Mouse (Mus musculus) layer of hippocampus, adult 11-12 months (tissue): ENCODE results near the gene Gm44596.

ENCODE experiments used
- DNase-seq: peaks from one replicate; pipeline ENCODE4 v3.0.0; 2022; ENCODE audit warnings: low spot score

Gene Gm44596

GRCm38 (mm10) chr6:128375192-128375591 lies at the start of gene Gm44596, which contains the start of gene Tex52:
TSS of gene Gm44596 (plus strand) at chr6:128375503.
TSS of gene Tex52 (plus strand) at chr6:128375456.
- DNase-seq: peak; percentile 66

DNA sequence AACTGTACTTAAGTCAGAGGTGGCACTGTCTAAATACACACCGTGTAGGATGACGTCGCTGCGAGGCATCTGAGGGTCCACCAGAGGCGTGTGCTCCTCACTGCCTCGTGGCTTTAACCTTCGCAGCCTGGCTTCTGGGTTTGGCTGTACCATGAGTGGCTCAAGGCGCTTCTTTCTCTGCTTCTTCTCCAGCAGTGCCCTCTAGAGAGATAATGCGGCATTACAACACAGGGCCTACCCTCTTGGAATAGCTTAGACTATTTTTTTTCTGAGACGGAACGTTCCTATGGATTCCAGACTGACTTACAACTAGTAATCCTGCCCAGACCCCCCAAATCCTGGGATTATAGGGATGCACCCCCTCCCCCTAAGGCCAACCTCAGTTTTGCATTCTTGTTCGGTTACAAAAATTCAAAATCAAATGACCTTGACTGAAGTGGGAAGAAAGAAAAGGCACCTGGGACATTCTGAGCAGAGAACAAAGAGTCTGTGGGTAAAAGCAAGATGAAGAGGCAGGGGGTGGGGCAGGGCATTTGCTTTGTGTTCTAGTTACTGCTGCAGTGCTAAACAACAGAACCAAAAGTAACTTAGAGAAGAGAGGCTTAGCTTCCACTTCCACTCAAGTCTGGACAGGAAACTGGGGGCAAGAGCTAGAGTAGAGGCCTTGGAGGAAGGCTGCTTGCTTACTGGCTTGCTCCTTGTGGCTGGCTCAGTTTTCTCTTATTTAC lies 40.7 kb upstream of the Gm44596 start:
- peak; percentile 81 for DNase-seq

DNA sequence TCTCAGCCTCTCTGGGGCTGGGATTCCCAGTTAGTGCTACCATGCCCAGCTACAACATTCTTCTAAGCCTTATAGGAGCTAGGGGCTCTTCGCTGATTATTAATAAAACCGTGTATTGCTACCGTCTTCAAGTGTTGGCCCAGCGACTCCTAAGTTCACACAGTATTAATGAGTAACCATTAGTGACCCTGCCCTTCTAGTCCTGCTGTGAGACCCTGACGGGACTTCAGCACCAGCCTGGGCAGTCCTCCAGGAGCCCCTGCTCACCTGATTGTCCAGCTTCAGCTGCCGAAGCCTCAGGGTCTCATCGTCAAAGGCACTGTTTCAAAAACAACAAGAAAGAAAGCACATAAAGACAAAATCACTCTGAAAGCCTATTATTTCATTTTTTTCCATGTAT lies 37.8 kb upstream of the Gm44596 start:
- DNase-seq: no peak

GRCm38 (mm10) chr6:128338876-128339275 lies 36.4 kb upstream of the Gm44596 start:
- no peak for DNase-seq

DNA sequence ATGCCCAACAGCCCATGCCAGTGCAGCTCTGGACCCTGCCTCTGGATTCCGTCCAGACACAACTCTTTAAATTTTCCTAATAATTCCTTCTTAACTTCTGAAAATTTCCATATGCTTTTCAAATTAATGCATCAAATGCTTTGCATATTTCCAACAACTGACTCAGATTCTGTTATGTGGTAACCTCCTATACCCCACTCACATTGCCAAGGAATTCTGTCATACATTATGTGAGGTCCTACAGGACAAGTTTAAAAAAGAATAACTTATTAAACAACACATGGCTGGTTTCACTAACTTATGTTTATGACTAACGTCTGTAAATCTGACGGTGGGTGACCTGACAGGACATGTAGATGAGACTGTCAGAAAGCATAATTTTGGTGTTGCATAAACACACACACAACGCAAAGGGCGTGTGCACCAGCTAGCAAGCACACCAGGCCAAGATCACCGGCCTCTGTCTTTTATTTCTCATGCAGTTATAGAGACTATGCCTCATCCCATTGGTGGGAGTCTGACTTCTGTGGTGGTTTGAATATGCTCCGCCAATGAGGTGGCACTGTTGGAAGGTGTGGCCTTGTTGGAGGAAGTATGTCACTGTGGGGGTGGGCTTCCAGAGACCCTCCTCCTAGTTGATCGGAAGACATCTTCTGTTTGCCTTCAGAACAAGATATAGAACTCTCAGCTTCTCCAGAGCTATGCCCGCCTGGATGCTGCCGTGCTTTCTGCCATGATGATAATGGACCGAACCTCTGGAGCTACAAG lies 33.2 kb upstream of the Gm44596 start:
- DNase-seq: no peak

GRCm38 (mm10) chr6:128345623-128346022 lies 29.7 kb upstream of the Gm44596 start:
- DNase-seq: no peak

DNA sequence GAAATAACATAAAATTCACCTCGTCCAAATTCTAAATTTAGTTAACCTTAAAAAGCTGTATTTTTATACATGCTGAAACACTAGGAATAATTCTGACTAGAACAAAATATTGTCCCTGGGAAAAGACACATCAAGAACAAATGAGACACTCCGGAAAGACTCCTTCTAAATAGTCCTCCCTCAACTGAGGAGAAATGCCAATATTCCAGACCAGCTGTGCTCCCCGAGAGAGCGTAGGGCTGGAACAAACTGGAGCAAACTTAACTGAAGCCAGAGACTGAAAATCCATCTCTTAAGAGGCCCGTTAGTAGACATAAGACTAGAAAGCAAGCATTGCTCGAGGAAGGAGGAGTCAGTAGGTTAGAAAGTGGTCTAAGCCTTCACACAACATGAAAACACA lies 28.5 kb upstream of the Gm44596 start:
- no peak for DNase-seq

- DNase-seq: peak; percentile 57
These were observed 25.6 kb upstream of the Gm44596 start for GRCm38 (mm10) chr6:128349711-128350110.

- no peak for DNase-seq
These were observed 21.2 kb upstream of the Gm44596 start for GRCm38 (mm10) chr6:128354140-128354539.

DNA sequence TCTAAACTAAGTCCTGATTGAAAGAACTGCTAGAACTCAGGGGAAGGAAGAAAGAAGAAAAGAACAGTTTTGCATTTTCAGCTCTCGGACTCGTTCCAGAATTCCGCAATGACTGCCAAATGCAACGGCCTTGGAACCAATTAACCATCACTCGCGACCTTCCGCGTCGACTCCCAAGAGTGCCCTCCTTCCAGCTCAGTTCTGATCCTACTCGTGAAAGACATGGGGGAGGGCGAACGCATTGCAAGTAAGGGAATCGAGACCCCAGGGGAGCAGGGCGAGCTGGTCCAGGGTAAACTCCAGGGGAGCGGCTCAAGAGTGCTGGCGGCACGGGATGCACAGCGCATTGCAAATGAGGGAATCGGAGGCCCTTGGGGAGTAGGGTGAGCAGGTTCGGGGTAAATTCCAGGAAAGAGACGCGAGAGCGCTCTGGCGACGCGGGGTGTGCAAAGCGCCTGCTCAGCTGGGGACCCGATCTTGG lies 20.1 kb upstream of the Gm44596 start:
- DNase-seq: peak; percentile 62

DNA sequence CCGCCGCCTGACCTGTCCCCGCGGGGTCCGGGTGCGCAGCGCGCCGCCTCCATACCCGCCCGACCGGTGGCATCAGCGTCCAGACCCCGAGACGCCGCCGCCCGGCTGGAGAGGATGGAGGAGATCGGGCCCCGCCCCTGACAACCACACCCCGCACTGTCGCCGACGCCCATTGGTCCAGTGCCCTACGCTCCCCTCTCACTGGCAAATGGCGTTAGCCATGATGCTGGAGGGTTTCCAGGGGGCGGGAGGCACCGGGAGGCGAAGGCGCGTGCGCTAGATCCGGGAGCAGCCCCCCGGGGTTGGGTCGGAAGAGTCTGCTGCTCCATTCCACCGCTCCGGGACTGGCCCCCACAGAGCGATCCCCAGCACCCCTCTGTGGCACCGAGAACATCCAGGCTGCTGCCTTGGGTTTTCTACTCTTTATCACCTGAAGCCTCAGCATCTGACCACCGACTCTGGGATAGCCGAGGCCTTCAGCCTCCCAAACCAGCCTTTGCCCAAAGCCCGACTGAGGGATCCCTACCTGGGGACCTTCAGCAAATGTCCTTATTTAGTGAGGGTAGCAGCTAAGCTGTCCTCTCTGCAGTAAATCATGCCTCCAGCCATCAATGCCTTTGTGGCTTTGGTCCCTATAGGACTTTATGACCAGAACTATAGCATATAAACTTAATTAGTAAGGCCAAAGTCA lies 19.4 kb upstream of the Gm44596 start, which contains the start of gene Tulp3:
TSS of gene Tulp3 (minus strand) at position 126 of the 691 bp plus-strand sequence.
- DNase-seq: peak; percentile 97

DNA sequence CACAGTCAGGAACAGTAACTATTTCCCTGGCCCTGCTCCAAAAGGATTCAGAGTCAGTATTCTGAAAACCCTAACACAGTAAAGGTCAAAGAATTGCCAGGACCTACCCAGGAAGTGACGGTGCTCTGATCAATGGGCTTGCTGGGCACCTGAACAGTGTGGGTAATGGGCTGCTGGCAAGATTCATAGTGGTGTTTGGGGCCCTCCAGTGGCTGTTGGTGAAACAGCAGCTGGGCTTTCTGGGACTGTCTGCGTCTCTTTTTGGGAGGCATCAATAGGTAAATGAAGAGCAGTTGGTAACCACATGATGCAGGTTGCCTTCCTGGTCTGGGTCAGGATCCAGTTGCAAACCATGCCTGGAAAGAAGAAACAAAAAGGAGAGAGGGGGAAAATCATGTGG lies 16.3 kb upstream of the Gm44596 start:
- peak; percentile 83 for DNase-seq

DNA sequence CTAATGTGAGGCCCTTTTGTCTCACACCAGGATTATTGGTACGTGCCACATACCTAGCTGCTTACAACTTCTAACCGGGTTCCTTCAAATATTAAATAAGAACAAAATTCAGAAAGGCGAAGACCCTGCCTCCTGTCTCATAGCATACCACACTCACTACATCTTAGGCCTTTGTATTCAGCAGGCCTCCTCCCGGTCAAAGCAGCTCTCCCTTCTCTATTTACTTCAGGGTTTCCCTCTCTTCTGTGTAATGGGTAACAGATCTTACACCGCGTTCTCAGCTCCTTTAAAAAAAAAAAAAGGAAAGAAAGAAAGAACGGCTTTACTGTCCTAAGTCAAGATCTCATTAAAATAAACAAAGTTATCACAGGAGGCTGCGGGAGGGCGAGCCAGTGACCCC lies 13.4 kb upstream of the Gm44596 start:
- DNase-seq: no peak

GRCm38 (mm10) chr6:128362381-128363006 lies 12.8 kb upstream of the Gm44596 start, which contains the start of the genes Rhno1 and Foxm1:
TSS of gene Rhno1 (minus strand) at chr6:128362911.
TSS of gene Foxm1 (plus strand) at chr6:128362967.
- peak; percentile 80 for DNase-seq

DNA sequence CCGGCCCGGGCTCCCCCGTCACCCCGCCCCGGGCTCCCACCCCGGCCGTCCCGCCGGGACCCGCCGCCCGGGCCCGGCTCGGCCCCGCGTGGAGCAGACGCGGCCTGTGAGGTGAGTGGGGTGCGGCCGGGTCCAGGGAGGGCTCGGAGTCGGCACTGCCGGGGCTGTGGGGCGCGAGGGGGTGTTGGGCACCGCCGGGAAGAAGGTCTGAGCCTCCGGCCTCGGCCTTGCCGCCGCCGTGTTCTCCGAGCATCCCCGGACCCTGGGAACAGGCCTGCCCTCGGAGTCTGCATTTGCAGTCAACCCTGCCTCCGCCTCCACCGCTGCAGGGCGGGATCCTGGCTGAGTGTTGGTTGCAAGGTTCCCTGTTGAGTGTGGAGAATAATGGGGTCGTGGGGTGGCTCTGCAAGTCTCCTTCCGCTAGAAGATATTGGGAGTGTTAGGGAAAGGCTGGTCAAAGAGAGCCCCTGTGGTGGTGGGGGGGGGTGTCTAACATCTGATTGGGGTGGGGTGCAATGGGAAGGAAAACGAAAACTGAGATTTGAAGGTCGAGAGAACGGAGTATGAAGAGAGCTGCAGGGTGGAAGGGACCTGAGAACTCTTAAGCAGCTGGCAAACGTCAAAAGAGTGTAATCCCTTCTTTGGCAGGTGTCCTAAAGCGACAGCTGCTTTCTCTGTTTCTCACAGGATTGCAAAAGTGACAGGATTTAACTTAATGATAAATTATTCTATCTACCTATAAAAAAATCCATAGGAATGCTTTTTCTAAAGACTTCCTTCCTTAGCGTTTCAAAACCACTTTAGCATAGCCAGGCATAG lies 12.1 kb upstream of the Gm44596 start:
- no peak for DNase-seq

- DNase-seq: no peak
These were observed 10.6 kb upstream of the Gm44596 start for GRCm38 (mm10) chr6:128364721-128365120.

DNA sequence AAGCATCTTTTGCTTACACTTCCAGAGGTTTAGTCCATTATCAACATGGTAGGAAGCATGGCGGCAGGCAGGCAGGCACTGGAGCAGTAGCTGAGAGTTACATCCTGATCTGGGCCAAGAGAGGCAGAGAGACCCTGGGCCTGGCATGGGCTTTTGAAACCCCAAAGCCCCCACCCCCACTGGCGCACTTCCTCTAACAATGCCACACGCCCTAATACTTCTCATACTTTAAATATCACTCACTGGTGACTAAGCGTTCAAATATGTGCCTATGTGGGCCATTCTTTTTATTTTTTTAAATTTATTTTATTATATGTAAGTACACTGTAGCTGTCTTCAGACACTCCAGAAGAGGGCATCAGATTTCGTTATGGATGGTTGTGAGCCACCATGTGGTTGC lies 8.8 kb upstream of the Gm44596 start:
- DNase-seq: no peak

GRCm38 (mm10) chr6:128370040-128370439 lies 5.3 kb upstream of the Gm44596 start:
- DNase-seq: no peak

GRCm38 (mm10) chr6:128376371-128377085 lies 1.2 kb downstream of the Gm44596 start:
- no peak for DNase-seq

DNA sequence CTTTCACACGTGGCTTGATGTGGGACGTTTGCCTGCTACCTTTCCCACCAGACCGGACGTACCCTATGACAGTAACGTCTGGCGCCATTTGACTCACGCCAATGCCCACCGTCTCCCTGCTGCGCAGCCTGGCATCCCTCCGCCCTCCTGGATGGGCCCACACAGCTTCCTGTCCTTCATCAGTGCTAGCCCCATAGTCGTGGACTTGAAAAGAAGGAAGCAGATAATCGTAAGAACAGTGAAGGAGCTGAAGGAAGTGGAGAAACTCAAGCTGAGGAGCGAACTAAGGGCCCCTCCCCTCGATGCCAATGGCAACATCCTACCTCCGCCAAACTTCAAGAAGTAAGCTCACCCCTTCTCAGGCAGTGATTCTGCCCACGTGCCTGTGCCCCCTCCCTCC lies 4.3 kb downstream of the Gm44596 start:
- no peak for DNase-seq
